Mouse (Mus musculus) bone marrow macrophage, adult 2 months (primary cell): ENCODE data around the gene Rpl7l1. TPM values are rescaled to one million over a fixed set of nuclear protein-coding genes. Genes with fewer than 3 reads are reported as not detected.

Source experiments
- H3K27ac ChIP-seq: 2 replicates; pipeline ENCODE4 v1.5.1; 2012; ENCODE audit warnings: low read depth, low read length; ENCODE audit not compliant: insufficient read depth
- H3K4me1 ChIP-seq: 2 replicates; pipeline ENCODE4 v1.6.1; 2012; ENCODE audit warnings: low read length; ENCODE audit not compliant: control insufficient read depth, insufficient read depth
- H3K4me3 ChIP-seq: 2 replicates; pipeline ENCODE4 v1.5.1; 2012; ENCODE audit warnings: mild to moderate bottlenecking, low read length, moderate library complexity; ENCODE audit not compliant: insufficient read depth
- CTCF ChIP-seq: IDR thresholded peaks from 2 replicates; pipeline ENCODE4 v1.5.1; 2012; ENCODE audit warnings: low read depth, mild to moderate bottlenecking, low read length, moderate library complexity
- POLR2A ChIP-seq: IDR thresholded peaks from 2 replicates; pipeline ENCODE4 v1.6.1; 2012; ENCODE audit warnings: mild to moderate bottlenecking, low read depth, low read length, borderline replicate concordance
- polyA plus RNA-seq: library from polyadenylated mRNA; stranded (reverse); fragments of >200 nt; gene quantifications from 2 replicates; pipeline ENCODE4 v1.2.4, GENCODE M21; 2012; ENCODE audit not compliant: missing spikeins, insufficient read depth, insufficient read length

Rpl7l1 gene
- polyA plus RNA-seq, 1 experiment = 83.5 TPM

DNA sequence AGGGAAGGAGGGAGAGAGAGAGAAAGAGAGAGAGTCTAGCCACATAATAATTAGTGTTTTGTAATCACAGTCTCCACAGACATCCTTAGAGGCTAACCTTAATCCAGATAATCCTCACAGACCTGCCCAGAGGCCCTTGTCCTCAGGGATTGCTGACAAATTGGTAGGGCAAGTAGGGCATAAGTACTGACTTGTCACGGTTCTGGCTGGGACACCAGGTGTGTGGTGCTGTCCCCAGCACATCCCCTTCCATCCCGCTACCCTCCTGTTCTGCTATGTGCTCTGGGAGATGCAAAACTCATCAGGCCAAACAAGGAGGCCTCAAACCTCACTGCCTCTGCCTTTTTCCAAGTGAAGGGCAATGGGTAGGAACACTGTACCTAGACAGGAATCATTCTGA lies 37.0 kb downstream of the Rpl7l1 start:
- no peak overlapping the region for H3K4me3 ChIP-seq
- TF ChIP-seq POLR2A (no peak), CTCF (no peak)
- H3K27ac ChIP-seq = no peak overlapping the region
- H3K4me1 ChIP-seq = peaks cover 38% of the 10 kb centered on the region

- no peak overlapping the region for H3K27ac ChIP-seq
- no peak for TF ChIP-seq POLR2A
- TF ChIP-seq CTCF = no peak
Measured at GRCm38 (mm10) chr17:46742986-46743385, 39.5 kb downstream of the Rpl7l1 start.

DNA sequence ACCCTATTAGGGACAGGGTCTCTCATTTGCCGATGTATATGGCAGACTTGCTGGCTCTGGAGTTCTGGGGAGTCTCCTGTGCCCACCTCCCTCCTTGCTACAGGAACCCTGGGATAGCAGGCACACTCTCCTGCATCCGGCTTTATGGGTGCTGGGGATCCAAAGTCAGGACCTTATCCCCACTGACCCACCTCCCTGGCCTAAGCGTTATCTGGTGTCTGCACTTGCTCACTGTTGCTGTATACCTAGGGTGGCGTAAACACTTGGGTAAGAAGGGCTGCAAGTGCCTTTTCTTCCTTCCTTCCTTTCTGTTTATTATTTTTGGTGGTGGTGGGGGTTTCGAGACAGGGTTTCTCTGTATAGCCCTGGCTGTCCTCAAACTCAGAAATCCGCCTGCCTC lies 41.2 kb downstream of the Rpl7l1 start:
- H3K27ac ChIP-seq = no peak overlapping the region
- no peak overlapping the region for H3K4me3 ChIP-seq
- TF ChIP-seq CTCF = no peak
- TF ChIP-seq POLR2A = no peak
- peaks cover 13% of the 10 kb centered on the region for H3K4me1 ChIP-seq

More at GRCm38 (mm10) chr17:46742986-46743385, 39.5 kb downstream of the Rpl7l1 start:
- Histone ChIP-seq H3K4me3 (no peak overlapping the region), H3K4me1 (peaks cover 25% of the 10 kb centered on the region)

- Histone ChIP-seq H3K27ac (no peak overlapping the region), H3K4me3 (no peak overlapping the region), H3K4me1 (0 out of 2 replicates have a peak, but pooled peaks cover 2% of the 10 kb centered on the region)
- peak; percentile 56 for TF ChIP-seq CTCF
- no peak for TF ChIP-seq POLR2A
Measured at GRCm38 (mm10) chr17:46736160-46736559, 46.3 kb downstream of the Rpl7l1 start.

GRCm38 (mm10) chr17:46735287-46735686 lies 47.2 kb downstream of the Rpl7l1 start:
- H3K4me1 ChIP-seq = 0 out of 2 replicates have a peak, but pooled peaks cover 2% of the 10 kb centered on the region
- H3K4me3 ChIP-seq = no peak overlapping the region
- TF ChIP-seq CTCF (no peak), POLR2A (no peak)
- no peak overlapping the region for H3K27ac ChIP-seq

DNA sequence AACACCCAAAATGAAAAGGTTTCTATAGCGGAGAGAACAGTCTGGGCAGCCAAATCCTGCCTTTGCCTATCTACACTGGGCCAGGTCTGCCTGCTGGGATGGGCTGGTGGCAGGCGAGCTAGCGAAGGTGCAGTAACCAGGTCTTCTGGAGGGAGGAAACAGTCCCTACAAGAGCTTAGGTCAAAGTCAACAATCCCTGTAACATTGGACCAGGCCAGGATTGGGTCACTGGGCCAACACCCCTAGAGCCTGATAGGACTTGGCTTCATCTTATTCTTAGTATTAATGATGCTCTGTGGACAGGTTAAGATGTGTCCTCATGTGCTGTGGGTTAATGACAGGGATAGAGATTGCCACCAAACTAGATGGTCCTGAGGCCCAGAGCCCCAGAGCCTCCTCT lies 48.4 kb downstream of the Rpl7l1 start:
- H3K4me3 ChIP-seq = no peak overlapping the region
- H3K4me1 ChIP-seq = 0 out of 2 replicates have a peak, but pooled peaks cover 2% of the 10 kb centered on the region
- no peak overlapping the region for H3K27ac ChIP-seq
- no peak for TF ChIP-seq CTCF
- TF ChIP-seq POLR2A = no peak

DNA sequence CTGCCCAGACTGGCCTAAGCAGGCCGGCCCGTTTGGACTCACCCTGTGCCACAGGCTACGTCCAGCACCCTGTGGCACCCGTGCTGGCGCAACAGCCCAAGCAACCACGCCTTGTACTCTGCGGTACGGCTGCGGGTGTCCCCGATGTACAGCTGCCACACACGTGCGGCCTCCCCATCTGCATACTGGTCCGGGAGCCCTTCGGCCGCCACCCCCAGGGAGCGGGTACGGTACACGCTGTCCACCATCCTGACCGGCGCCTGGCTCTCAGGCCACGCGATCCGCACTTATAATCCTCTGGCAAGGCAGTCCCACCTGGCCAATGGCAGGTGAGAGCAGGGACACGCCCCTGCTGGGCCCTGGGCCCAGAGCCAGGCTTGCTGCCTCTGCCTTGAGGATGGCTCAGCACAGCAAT lies 53.6 kb downstream of the Rpl7l1 start, which contains the start of gene Gnmt:
Gene Gnmt, minus strand, starts transcription at position 265 of the 415 bp plus-strand sequence.
- TF ChIP-seq POLR2A (no peak), CTCF (no peak)
- Histone ChIP-seq H3K27ac (no peak within 1 kb of the TSS), H3K4me3 (no peak within 1 kb of the TSS)

GRCm38 (mm10) chr17:46728496-46728895 lies 54.0 kb downstream of the Rpl7l1 start:
- H3K27ac ChIP-seq = no peak overlapping the region
- no peak for TF ChIP-seq POLR2A
- no peak for TF ChIP-seq CTCF
- no peak overlapping the region for H3K4me3 ChIP-seq

More for the DNA sequence above, 53.6 kb downstream of the Rpl7l1 start, which contains the start of gene Gnmt:
- H3K4me1 ChIP-seq = 0 out of 2 replicates have a peak, but pooled peaks cover 2% of the 10 kb centered on the region

GRCm38 (mm10) chr17:46728021-46728420 lies 54.5 kb downstream of the Rpl7l1 start:
- no peak overlapping the region for H3K27ac ChIP-seq
- 0 out of 2 replicates have a peak, but pooled peaks have one; percentile 9 for TF ChIP-seq CTCF
- no peak for TF ChIP-seq POLR2A
- H3K4me3 ChIP-seq = no peak overlapping the region

More at GRCm38 (mm10) chr17:46728496-46728895, 54.0 kb downstream of the Rpl7l1 start:
- 0 out of 2 replicates have a peak, but pooled peaks cover under 1% of the 10 kb centered on the region for H3K4me1 ChIP-seq

DNA sequence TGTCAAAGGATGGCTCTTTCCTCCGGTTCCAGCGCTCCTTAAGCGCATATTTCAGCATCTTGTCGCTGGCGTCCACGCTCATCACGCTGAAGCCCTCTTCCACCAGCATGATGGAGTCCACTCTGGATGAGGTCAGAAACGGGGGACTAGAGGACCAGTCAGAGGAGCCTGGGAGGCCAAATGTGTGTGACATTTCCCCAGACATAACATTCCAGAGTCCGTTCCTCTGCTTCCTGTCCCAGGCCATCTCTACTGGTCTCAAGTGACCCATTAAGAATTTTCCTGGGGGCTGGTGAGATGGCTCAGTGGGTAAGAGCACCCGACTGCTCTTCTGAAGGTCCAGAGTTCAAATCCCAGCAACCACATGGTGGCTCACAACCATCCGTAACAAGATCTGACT lies 55.2 kb downstream of the Rpl7l1 start:
- Histone ChIP-seq H3K27ac (no peak overlapping the region), H3K4me1 (no peaks in the 10 kb centered on the region), H3K4me3 (no peak overlapping the region)
- TF ChIP-seq CTCF (no peak), POLR2A (no peak)

More at GRCm38 (mm10) chr17:46728021-46728420, 54.5 kb downstream of the Rpl7l1 start:
- H3K4me1 ChIP-seq = no peaks in the 10 kb centered on the region
